Mouse (Mus musculus): ENCODE measurements around the gene Fcgr4. TPM values are rescaled to one million over a fixed set of nuclear protein-coding genes. Genes with fewer than 3 reads are reported as not detected.
"Not testable (repeated sequence)": the region's sequence is repeated elsewhere in the genome, so short reads cannot be mapped to it uniquely, and the experiment has no call there.

Gene Fcgr4
- polyA plus RNA-seq, 1 experiment from 2014 or later: 4.0 TPM

DNA sequence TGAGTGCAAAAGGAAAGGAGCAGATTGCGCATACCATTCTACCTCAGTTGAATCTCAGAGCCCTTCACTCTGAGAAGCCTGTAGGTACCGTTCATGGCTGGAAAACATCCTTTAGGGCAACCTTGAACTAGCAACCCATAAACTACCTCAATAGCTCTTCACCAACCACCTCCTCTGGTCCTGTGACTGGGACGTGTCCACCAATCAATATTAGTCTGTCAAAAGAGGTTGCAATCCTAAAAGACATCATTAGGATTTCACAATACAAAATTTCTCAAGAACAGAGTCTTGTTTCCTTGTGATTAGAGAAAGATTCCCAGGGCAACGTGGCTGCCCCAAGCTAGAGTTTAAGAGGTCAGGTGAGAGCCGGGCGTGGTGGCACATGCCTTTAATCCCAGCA, 34.6 kb downstream of the Fcgr4 start:
- H3K9ac ChIP-seq (replicated peaks; ENCODE audit: low read depth): no peak overlapping the region
- DNase-seq (ENCODE audit: low spot score): peak; percentile 17
- H3K9me3 ChIP-seq (ENCODE audit: low read length): no peaks in the 10 kb centered on the region
- no peaks in the 10 kb centered on the region for H3K4me1 ChIP-seq (ENCODE audit: insufficient read depth, low read depth, low read length)
- H3K27me3 ChIP-seq (replicated peaks; ENCODE audit: insufficient read depth, low read length): no peaks in the 10 kb centered on the region
- ATAC-seq: no peak
- no peak for TF ChIP-seq CTCF (IDR thresholded peaks at IDR 0.05)
- no peak overlapping the region for H3K4me2 ChIP-seq (replicated peaks; ENCODE audit: low read depth, low read length)
- no peak overlapping the region for H3K4me3 ChIP-seq (ENCODE audit: low read depth, low read length)
- no peaks in the 10 kb centered on the region for H3K36me3 ChIP-seq (ENCODE audit: insufficient read depth, low read length)
- H3K27ac ChIP-seq (ENCODE audit: low read length): no peak overlapping the region
- 80% methylated on average over 6 of the region's 6 CpGs for WGBS

DNA sequence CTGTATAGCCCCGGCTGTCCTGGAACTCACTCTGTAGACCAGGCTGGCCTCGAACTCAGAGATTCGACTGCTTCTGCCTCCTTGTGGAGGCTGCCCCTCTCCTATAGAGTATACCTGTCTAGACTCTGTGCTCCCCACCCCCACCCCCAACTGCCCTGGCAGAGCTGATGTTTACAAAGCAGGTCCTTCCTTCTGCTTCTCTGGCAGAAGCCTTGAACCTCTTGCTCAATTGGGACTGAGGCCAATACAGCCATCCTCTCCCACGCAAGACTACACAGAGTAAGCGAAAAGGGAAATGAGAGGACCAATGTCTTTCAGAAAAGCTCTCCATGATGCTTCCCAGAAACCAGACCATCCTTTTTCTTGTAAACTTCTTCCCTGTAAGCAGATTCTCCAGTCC, 38.5 kb downstream of the Fcgr4 start:
- peak; percentile 30 for DNase-seq (ENCODE audit: low spot score)
- H3K4me3 ChIP-seq (ENCODE audit: low read depth, low read length): no peak overlapping the region
- no peaks in the 10 kb centered on the region for H3K27me3 ChIP-seq (replicated peaks; ENCODE audit: insufficient read depth, low read length)
- no peak for TF ChIP-seq CTCF (IDR thresholded peaks at IDR 0.05)
- H3K4me1 ChIP-seq (ENCODE audit: insufficient read depth, low read depth, low read length): no peaks in the 10 kb centered on the region; the same call in 1 of the 2 replicates
- no peaks in the 10 kb centered on the region for H3K9me3 ChIP-seq (ENCODE audit: low read length)
- no peak overlapping the region for H3K4me2 ChIP-seq (replicated peaks; ENCODE audit: low read depth, low read length)
- no peak overlapping the region for H3K9ac ChIP-seq (replicated peaks; ENCODE audit: low read depth)
- no peak for ATAC-seq
- no peak overlapping the region for H3K27ac ChIP-seq (ENCODE audit: low read length)
- H3K36me3 ChIP-seq (ENCODE audit: insufficient read depth, low read length): no peaks in the 10 kb centered on the region
- 66% methylated on average over 5 of the region's 5 CpGs for WGBS

DNA sequence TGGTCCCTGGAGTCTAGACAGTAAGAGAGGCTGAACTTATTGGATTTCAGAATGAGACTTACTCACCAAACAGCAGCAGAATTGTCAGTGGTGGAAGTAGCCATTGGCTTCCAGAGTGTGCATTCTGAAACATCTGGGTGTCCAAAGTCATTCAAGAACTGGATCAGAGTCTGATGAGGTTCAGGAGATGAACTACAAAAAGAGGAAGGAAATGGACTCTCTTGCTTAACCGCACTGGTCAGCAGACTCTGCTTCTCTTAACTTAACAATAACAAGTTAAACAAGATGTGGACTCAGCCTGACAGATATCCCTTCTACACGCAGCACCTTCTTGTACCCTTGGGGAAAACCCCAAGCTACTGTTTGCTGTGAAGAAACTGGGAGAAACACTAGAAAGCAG, 40.5 kb downstream of the Fcgr4 start:
- Histone ChIP-seq H3K4me1 (ENCODE audit: insufficient read depth, low read depth, low read length) (no peaks in the 10 kb centered on the region; the same call in 1 of the 2 replicates), H3K9ac (replicated peaks; ENCODE audit: low read depth) (no peak overlapping the region), H3K4me3 (ENCODE audit: low read depth, low read length) (no peak overlapping the region), H3K27ac (ENCODE audit: low read length) (no peak overlapping the region), H3K4me2 (replicated peaks; ENCODE audit: low read depth, low read length) (no peak overlapping the region), H3K9me3 (ENCODE audit: low read length) (no peaks in the 10 kb centered on the region), H3K36me3 (ENCODE audit: insufficient read depth, low read length) (no peaks in the 10 kb centered on the region), H3K27me3 (replicated peaks; ENCODE audit: insufficient read depth, low read length) (no peaks in the 10 kb centered on the region)
- 30% methylated on average over 2 of the region's 2 CpGs for WGBS
- DNase-seq (ENCODE audit: low spot score): peak; percentile 51
- ATAC-seq: no peak
- TF ChIP-seq EP300 (IDR thresholded peaks at IDR 0.05) (no peak), CTCF (IDR thresholded peaks at IDR 0.05) (no peak)

DNA sequence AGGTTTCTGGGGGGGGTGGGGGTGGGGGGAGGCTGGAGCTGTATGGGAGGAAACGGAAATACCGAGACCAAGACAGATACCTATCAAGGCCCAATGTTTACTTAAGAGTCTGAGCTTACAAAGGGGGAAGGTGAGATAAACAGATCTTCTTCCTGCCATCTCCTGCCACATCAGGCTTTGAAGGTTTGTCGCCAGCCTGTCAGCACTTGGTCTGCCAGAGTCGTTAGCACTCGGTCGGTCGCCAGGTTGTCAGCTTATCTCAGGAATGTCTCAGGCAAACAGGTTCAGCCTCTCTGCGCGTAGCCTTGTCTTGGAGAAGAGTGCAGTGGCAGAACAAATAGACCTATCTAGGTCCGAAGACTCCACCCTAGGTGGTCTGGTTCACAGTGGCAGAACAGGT, 41.7 kb downstream of the Fcgr4 start:
- TF ChIP-seq EP300 (IDR thresholded peaks at IDR 0.05) (peak; percentile 39), CTCF (IDR thresholded peaks at IDR 0.05) (no peak)

DNA sequence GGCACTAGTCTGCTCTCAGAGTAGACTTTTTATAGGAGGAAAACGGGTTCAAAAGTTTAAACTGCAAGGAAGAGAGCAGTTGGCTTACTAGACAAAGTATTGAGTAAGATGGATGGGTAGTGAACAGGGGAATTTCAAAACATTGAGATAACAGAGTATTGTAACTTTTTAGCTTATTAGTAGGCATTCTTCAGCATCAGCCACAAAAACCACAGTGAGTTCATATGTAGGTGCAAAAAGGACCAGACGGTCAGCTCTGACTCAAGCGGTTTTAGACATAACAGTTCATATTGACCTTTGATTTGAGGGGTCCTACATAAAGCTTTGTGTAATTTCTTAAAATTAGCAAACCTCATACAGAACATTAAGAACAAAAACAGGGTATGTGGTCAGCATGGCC, 42.8 kb downstream of the Fcgr4 start:
- Histone ChIP-seq H3K27ac (ENCODE audit: low read length) (no peak overlapping the region), H3K27me3 (replicated peaks; ENCODE audit: insufficient read depth, low read length) (peaks cover 8% of the 10 kb centered on the region; the same call in 1 of the 2 replicates), H3K36me3 (ENCODE audit: insufficient read depth, low read length) (no peaks in the 10 kb centered on the region), H3K9ac (replicated peaks; ENCODE audit: low read depth) (no peak overlapping the region), H3K4me2 (replicated peaks; ENCODE audit: low read depth, low read length) (no peak overlapping the region), H3K4me1 (ENCODE audit: insufficient read depth, low read depth, low read length) (no peaks in the 10 kb centered on the region; the same call in 1 of the 2 replicates), H3K9me3 (ENCODE audit: low read length) (no peaks in the 10 kb centered on the region), H3K4me3 (ENCODE audit: low read depth, low read length) (no peak overlapping the region)
- DNase-seq (ENCODE audit: low spot score) (no peak), ATAC-seq (no peak)
- no peak for TF ChIP-seq EP300 (IDR thresholded peaks at IDR 0.05)
- TF ChIP-seq CTCF (IDR thresholded peaks at IDR 0.05): no peak
- 46% methylated on average over 3 of the region's 3 CpGs for WGBS

More for the DNA sequence above, 41.7 kb downstream of the Fcgr4 start:
- 8% methylated on average over 10 of the region's 10 CpGs for whole genome bisulfite sequencing
- H3K4me3 ChIP-seq (ENCODE audit: low read depth, low read length): no peak overlapping the region
- no peak overlapping the region for H3K9ac ChIP-seq (replicated peaks; ENCODE audit: low read depth)
- H3K4me1 ChIP-seq (ENCODE audit: insufficient read depth, low read depth, low read length): no peaks in the 10 kb centered on the region; the same call in 1 of the 2 replicates
- no peak overlapping the region for H3K27ac ChIP-seq (ENCODE audit: low read length)
- no peaks in the 10 kb centered on the region for H3K9me3 ChIP-seq (ENCODE audit: low read length)
- H3K27me3 ChIP-seq (replicated peaks; ENCODE audit: insufficient read depth, low read length): peaks cover 4% of the 10 kb centered on the region; the same call in 1 of the 2 replicates
- H3K4me2 ChIP-seq (replicated peaks; ENCODE audit: low read depth, low read length): peak overlapping the region; percentile 30; the same call in 1 of the 2 replicates
- ATAC-seq: peak; percentile 10; the same call in 1 of the 2 replicates
- peak; percentile 59 for DNase-seq (ENCODE audit: low spot score)
- no peaks in the 10 kb centered on the region for H3K36me3 ChIP-seq (ENCODE audit: insufficient read depth, low read length)

DNA sequence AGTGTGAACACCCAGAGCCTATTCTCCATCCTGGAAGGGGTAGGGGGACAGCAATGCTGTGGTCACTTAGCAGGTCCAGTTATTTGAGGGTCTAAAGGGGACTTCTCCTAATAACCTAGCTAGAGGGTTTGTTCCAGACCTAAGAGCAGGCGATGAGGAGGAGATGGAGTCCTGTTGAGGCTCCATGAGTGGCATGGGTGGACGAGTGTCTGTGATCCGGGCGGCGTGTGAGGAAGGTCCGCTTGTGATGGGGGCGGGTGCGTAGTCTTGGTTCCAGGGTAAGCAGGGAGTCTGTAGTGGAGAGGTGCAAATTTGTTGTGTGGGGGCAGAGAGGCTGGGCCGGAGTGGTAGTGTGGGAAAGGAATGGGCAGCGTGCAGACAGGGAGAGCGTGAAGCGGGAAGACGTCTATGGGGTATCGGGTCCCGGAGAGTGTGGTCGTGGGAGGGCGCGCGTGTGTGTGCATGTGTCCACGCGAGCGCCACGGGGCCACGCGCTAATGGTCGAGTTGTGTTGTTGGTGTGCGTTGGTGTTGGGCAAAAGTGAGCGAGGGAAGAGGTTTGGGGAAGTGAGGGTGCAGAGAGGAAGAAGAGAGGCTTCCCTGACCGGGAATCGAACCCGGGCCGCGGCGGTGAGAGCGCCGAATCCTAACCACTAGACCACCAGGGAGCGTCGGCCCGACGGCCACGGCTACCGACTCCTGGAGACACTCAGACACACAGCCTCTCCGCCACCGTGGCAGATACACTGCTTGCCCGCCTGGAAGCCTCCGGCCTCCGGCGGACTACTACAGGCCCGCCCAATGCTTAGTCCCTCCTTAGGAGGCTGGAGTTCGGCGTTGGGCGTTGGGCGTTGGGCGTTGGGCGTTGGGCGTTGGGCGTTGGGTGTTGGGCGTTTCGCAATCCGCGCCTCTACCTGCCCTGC, 45.1 kb downstream of the Fcgr4 start:
- not testable (repeated sequence) for H3K36me3 ChIP-seq (ENCODE audit: insufficient read depth, low read length); H3K9me3 ChIP-seq (ENCODE audit: low read length); H3K27ac ChIP-seq (ENCODE audit: low read length); H3K9ac ChIP-seq (replicated peaks; ENCODE audit: low read depth); DNase-seq (ENCODE audit: low spot score); H3K4me1 ChIP-seq (ENCODE audit: insufficient read depth, low read depth, low read length)
- Histone ChIP-seq H3K4me2 (replicated peaks; ENCODE audit: low read depth, low read length) (peak overlapping the region; percentile 40), H3K27me3 (replicated peaks; ENCODE audit: insufficient read depth, low read length) (peaks cover 12% of the 10 kb centered on the region; the same call in 1 of the 2 replicates), H3K4me3 (ENCODE audit: low read depth, low read length) (peak overlapping the region; percentile 29)
- WGBS: 8% methylated on average over 37 of the region's 61 CpGs
- ATAC-seq: peak; percentile 76
